Mouse (Mus musculus) naive thymus-derived CD4-positive, alpha-beta T cell, adult 2 months (primary cell): ENCODE data around the gene Abl2.

Experiments used
- DNase-seq: peaks from one replicate; pipeline ENCODE4 v3.0.0-alpha.2; 2011; ENCODE audit warnings: low read depth

The Abl2 gene

GRCm38 (mm10) chr1:156671921-156672320 is 113.3 kb downstream of the Abl2 start:
- DNase-seq = no peak

GRCm38 (mm10) chr1:156672720-156673475 is 114.3 kb downstream of the Abl2 start:
- DNase-seq = peak; percentile 17

GRCm38 (mm10) chr1:156673476-156674194 is 115.0 kb downstream of the Abl2 start:
- DNase-seq = peak; percentile 66

GRCm38 (mm10) chr1:156674195-156675000 is 115.8 kb downstream of the Abl2 start, which contains the start of gene Tor3a:
Gene Tor3a, minus strand, starts transcription at chr1:156674356.
- DNase-seq = peak; percentile 70

GRCm38 (mm10) chr1:156676171-156676570 is 117.6 kb downstream of the Abl2 start:
- DNase-seq = peak; percentile 75

GRCm38 (mm10) chr1:156676596-156676995 is 118.0 kb downstream of the Abl2 start:
- no peak for DNase-seq

GRCm38 (mm10) chr1:156677230-156677629 is 118.6 kb downstream of the Abl2 start:
- no peak for DNase-seq

GRCm38 (mm10) chr1:156679599-156679998 is 121.0 kb downstream of the Abl2 start:
- no peak for DNase-seq

- no peak for DNase-seq
Observed at GRCm38 (mm10) chr1:156686025-156686661, 127.6 kb downstream of the Abl2 start.
